Mouse (Mus musculus): ENCODE data around the gene Ccdc188. TPM values are rescaled to one million over a fixed set of nuclear protein-coding genes. Genes with fewer than 3 reads are reported as not detected.

The Ccdc188 gene
- polyA plus RNA-seq, 1 experiment from 2014 or later: not detected

GRCm38 (mm10) chr16:18249364-18249967 is 31.8 kb downstream of the Ccdc188 start:
- peak overlapping the region; percentile 91 for H3K4me2 ChIP-seq
- H3K27ac ChIP-seq (ENCODE audit: low read depth, low read length): peak overlapping the region; percentile 92
- 3% methylated on average over 27 of the region's 27 CpGs for WGBS (ENCODE audit: insufficient replicate concordance)
- H3K9ac ChIP-seq (ENCODE audit: low read depth, low read length): peak overlapping the region; percentile 97
- peak; percentile 11; the same call in 1 of the 2 replicates for ATAC-seq (replicated peaks; ENCODE audit: insufficient number of reproducible peaks, low FRiP score, low TSS enrichment)
- no peaks in the 10 kb centered on the region for H3K9me3 ChIP-seq (replicated peaks; ENCODE audit: control insufficient read depth, low read length)
- H3K4me3 ChIP-seq (ENCODE audit: low read depth, low read length): peak overlapping the region; percentile 96
- peaks cover 42% of the 10 kb centered on the region for H3K36me3 ChIP-seq (ENCODE audit: control insufficient read depth, insufficient read depth, low read length)
- H3K4me1 ChIP-seq (ENCODE audit: control insufficient read depth, insufficient read depth, low read length): peaks cover 24% of the 10 kb centered on the region
- H3K27me3 ChIP-seq (ENCODE audit: control insufficient read depth, insufficient read depth, low read length): no peaks in the 10 kb centered on the region

DNA sequence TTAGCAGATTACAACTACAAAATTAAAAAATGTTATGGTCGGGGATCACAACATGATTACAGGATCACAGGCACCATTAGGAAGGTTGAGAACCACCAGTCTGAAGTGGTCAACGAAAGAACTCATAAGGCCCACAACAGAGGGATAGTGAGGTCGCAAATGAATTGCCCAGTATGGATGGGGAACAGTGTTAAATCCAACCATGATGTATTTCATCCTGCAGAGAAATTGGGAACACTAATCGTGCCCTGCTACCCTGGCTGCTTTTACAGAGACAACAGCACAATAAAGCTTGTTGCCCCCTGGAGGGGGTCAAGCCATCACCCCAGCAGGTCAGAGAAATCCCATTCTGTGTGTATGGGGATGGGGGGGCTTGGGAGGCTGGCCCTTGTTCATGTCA is 32.6 kb downstream of the Ccdc188 start:
- ATAC-seq (replicated peaks; ENCODE audit: insufficient number of reproducible peaks, low FRiP score, low TSS enrichment): no peak
- whole genome bisulfite sequencing (ENCODE audit: insufficient replicate concordance): 61% methylated on average over 4 of the region's 4 CpGs
- Histone ChIP-seq H3K4me2 (peak overlapping the region; percentile 91), H3K4me1 (ENCODE audit: control insufficient read depth, insufficient read depth, low read length) (peaks cover 24% of the 10 kb centered on the region), H3K27ac (ENCODE audit: low read depth, low read length) (no peak overlapping the region), H3K9me3 (replicated peaks; ENCODE audit: control insufficient read depth, low read length) (no peaks in the 10 kb centered on the region), H3K27me3 (ENCODE audit: control insufficient read depth, insufficient read depth, low read length) (no peaks in the 10 kb centered on the region), H3K4me3 (ENCODE audit: low read depth, low read length) (peak overlapping the region; percentile 96), H3K9ac (ENCODE audit: low read depth, low read length) (peak overlapping the region; percentile 97), H3K36me3 (ENCODE audit: control insufficient read depth, insufficient read depth, low read length) (peaks cover 37% of the 10 kb centered on the region)

GRCm38 (mm10) chr16:18250828-18251790 is 33.4 kb downstream of the Ccdc188 start:
- Histone ChIP-seq H3K9me3 (replicated peaks; ENCODE audit: control insufficient read depth, low read length) (no peaks in the 10 kb centered on the region), H3K9ac (ENCODE audit: low read depth, low read length) (no peak overlapping the region), H3K4me2 (no peak overlapping the region; the same call in 1 of the 2 replicates), H3K27me3 (ENCODE audit: control insufficient read depth, insufficient read depth, low read length) (no peaks in the 10 kb centered on the region), H3K4me1 (ENCODE audit: control insufficient read depth, insufficient read depth, low read length) (peaks cover 24% of the 10 kb centered on the region), H3K36me3 (ENCODE audit: control insufficient read depth, insufficient read depth, low read length) (peaks cover 33% of the 10 kb centered on the region), H3K27ac (ENCODE audit: low read depth, low read length) (peak overlapping the region; percentile 3; the same call in 1 of the 2 replicates), H3K4me3 (ENCODE audit: low read depth, low read length) (no peak overlapping the region)
- ATAC-seq (replicated peaks; ENCODE audit: insufficient number of reproducible peaks, low FRiP score, low TSS enrichment): no peak
- WGBS (ENCODE audit: insufficient replicate concordance): 74% methylated on average over 10 of the region's 10 CpGs

DNA sequence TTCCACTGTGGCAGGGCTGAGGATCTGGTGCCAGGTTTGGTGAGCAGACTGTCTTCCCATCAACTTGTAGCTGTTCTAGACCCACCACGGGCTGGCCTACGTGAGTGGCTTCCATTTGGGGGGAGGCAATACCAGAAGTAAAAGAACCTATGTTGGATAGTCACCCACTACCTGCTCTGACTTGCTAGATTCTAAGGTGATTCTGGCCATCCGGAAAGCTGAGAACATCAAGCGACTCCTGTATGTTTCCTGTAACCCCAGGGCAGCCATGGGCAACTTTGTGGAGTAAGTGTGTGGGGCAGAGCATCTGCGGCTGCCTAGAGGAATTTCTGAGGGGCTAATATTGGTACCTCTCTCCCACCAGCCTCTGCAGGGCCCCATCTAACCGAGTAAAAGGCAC is 35.1 kb downstream of the Ccdc188 start:
- 84% methylated on average over 6 of the region's 6 CpGs for WGBS (ENCODE audit: insufficient replicate concordance)
- ATAC-seq (replicated peaks; ENCODE audit: insufficient number of reproducible peaks, low FRiP score, low TSS enrichment): no peak

GRCm38 (mm10) chr16:18253866-18254265 is 36.2 kb downstream of the Ccdc188 start:
- no peak overlapping the region for H3K9ac ChIP-seq (ENCODE audit: low read depth, low read length)
- peaks cover 53% of the 10 kb centered on the region for H3K36me3 ChIP-seq (ENCODE audit: control insufficient read depth, insufficient read depth, low read length)
- H3K27ac ChIP-seq (ENCODE audit: low read depth, low read length): no peak overlapping the region
- no peak overlapping the region for H3K4me3 ChIP-seq (ENCODE audit: low read depth, low read length)
- H3K9me3 ChIP-seq (replicated peaks; ENCODE audit: control insufficient read depth, low read length): no peaks in the 10 kb centered on the region
- 84% methylated on average over 1 of the region's 1 CpGs for WGBS (ENCODE audit: insufficient replicate concordance)
- ATAC-seq (replicated peaks; ENCODE audit: insufficient number of reproducible peaks, low FRiP score, low TSS enrichment): no peak
- H3K27me3 ChIP-seq (ENCODE audit: control insufficient read depth, insufficient read depth, low read length): no peaks in the 10 kb centered on the region
- H3K4me2 ChIP-seq: no peak overlapping the region
- peaks cover 19% of the 10 kb centered on the region for H3K4me1 ChIP-seq (ENCODE audit: control insufficient read depth, insufficient read depth, low read length)

More for the DNA sequence above, 35.1 kb downstream of the Ccdc188 start:
- peaks cover 19% of the 10 kb centered on the region for H3K4me1 ChIP-seq (ENCODE audit: control insufficient read depth, insufficient read depth, low read length)
- no peaks in the 10 kb centered on the region for H3K27me3 ChIP-seq (ENCODE audit: control insufficient read depth, insufficient read depth, low read length)
- no peak overlapping the region for H3K27ac ChIP-seq (ENCODE audit: low read depth, low read length)
- H3K4me3 ChIP-seq (ENCODE audit: low read depth, low read length): no peak overlapping the region
- peaks cover 45% of the 10 kb centered on the region for H3K36me3 ChIP-seq (ENCODE audit: control insufficient read depth, insufficient read depth, low read length)
- no peak overlapping the region for H3K4me2 ChIP-seq
- H3K9ac ChIP-seq (ENCODE audit: low read depth, low read length): no peak overlapping the region
- H3K9me3 ChIP-seq (replicated peaks; ENCODE audit: control insufficient read depth, low read length): no peaks in the 10 kb centered on the region

GRCm38 (mm10) chr16:18258221-18258620 is 40.5 kb downstream of the Ccdc188 start, which contains the start of gene Gm49776:
Gene Gm49776, minus strand, starts transcription at chr16:18258321.
- Histone ChIP-seq H3K27ac (ENCODE audit: low read depth, low read length) (no peak within 1 kb of the TSS), H3K4me1 (ENCODE audit: control insufficient read depth, insufficient read depth, low read length) (no peaks in the 10 kb centered on the region), H3K9ac (ENCODE audit: low read depth, low read length) (no peak within 1 kb of the TSS), H3K27me3 (ENCODE audit: control insufficient read depth, insufficient read depth, low read length) (no peaks in the 10 kb centered on the region), H3K9me3 (replicated peaks; ENCODE audit: control insufficient read depth, low read length) (no peaks in the 10 kb centered on the region), H3K36me3 (ENCODE audit: control insufficient read depth, insufficient read depth, low read length) (peaks cover 70% of the 10 kb centered on the region), H3K4me2 (no peak within 1 kb of the TSS), H3K4me3 (ENCODE audit: low read depth, low read length) (no peak within 1 kb of the TSS)
- ATAC-seq (replicated peaks; ENCODE audit: insufficient number of reproducible peaks, low FRiP score, low TSS enrichment): no peak
- 92% methylated on average over 2 of the region's 2 CpGs for WGBS (ENCODE audit: insufficient replicate concordance)

DNA sequence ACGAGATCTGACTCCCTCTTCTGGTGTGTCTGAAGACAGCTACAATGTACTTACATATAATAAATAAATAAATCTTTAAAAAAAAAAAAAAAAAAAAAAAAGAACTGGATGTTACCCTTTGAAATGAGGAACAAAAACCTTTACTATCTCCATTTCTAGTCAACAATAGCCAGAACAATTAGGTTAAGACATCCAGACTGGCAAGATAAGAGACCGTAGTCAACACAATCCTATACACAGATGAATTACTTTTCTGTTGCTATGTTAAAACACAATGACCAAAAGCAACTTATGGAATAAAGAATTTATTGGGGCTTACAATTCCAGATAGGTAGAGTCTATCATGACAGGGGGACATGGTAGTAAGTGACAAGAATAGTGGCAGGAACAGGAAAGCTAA is 47.3 kb downstream of the Ccdc188 start:
- H3K4me1 ChIP-seq (ENCODE audit: control insufficient read depth, insufficient read depth, low read length): no peaks in the 10 kb centered on the region
- no peaks in the 10 kb centered on the region for H3K27me3 ChIP-seq (ENCODE audit: control insufficient read depth, insufficient read depth, low read length)
- no peak overlapping the region for H3K4me2 ChIP-seq
- 81% methylated on average over 2 of the region's 2 CpGs for WGBS (ENCODE audit: insufficient replicate concordance)
- H3K36me3 ChIP-seq (ENCODE audit: control insufficient read depth, insufficient read depth, low read length): peaks cover 46% of the 10 kb centered on the region
- no peak overlapping the region for H3K4me3 ChIP-seq (ENCODE audit: low read depth, low read length)
- no peak for ATAC-seq (replicated peaks; ENCODE audit: insufficient number of reproducible peaks, low FRiP score, low TSS enrichment)
- no peaks in the 10 kb centered on the region for H3K9me3 ChIP-seq (replicated peaks; ENCODE audit: control insufficient read depth, low read length)
- H3K9ac ChIP-seq (ENCODE audit: low read depth, low read length): no peak overlapping the region
- no peak overlapping the region for H3K27ac ChIP-seq (ENCODE audit: low read depth, low read length)

- H3K36me3 ChIP-seq (ENCODE audit: control insufficient read depth, insufficient read depth, low read length): peaks cover 48% of the 10 kb centered on the region
- WGBS (ENCODE audit: insufficient replicate concordance): 93% methylated on average over 5 of the region's 5 CpGs
- no peak for ATAC-seq (replicated peaks; ENCODE audit: insufficient number of reproducible peaks, low FRiP score, low TSS enrichment)
- H3K4me3 ChIP-seq (ENCODE audit: low read depth, low read length): no peak overlapping the region
- no peaks in the 10 kb centered on the region for H3K9me3 ChIP-seq (replicated peaks; ENCODE audit: control insufficient read depth, low read length)
- no peak overlapping the region for H3K9ac ChIP-seq (ENCODE audit: low read depth, low read length)
- H3K4me1 ChIP-seq (ENCODE audit: control insufficient read depth, insufficient read depth, low read length): no peaks in the 10 kb centered on the region
- no peak overlapping the region for H3K27ac ChIP-seq (ENCODE audit: low read depth, low read length)
- H3K4me2 ChIP-seq: no peak overlapping the region
- no peaks in the 10 kb centered on the region for H3K27me3 ChIP-seq (ENCODE audit: control insufficient read depth, insufficient read depth, low read length)
Measured at GRCm38 (mm10) chr16:18268182-18268581, 50.5 kb downstream of the Ccdc188 start.

Data from heart, embryonic 11.5 days (tissue).